Mouse (Mus musculus): ENCODE measurements around the gene Eya4. TPM values are rescaled to one million over a fixed set of nuclear protein-coding genes. Genes with fewer than 3 reads are reported as not detected.

Eya4 gene
- polyA plus RNA-seq, 2 experiments from 2014 or later: 0.16 TPM; not detected in 1

DNA sequence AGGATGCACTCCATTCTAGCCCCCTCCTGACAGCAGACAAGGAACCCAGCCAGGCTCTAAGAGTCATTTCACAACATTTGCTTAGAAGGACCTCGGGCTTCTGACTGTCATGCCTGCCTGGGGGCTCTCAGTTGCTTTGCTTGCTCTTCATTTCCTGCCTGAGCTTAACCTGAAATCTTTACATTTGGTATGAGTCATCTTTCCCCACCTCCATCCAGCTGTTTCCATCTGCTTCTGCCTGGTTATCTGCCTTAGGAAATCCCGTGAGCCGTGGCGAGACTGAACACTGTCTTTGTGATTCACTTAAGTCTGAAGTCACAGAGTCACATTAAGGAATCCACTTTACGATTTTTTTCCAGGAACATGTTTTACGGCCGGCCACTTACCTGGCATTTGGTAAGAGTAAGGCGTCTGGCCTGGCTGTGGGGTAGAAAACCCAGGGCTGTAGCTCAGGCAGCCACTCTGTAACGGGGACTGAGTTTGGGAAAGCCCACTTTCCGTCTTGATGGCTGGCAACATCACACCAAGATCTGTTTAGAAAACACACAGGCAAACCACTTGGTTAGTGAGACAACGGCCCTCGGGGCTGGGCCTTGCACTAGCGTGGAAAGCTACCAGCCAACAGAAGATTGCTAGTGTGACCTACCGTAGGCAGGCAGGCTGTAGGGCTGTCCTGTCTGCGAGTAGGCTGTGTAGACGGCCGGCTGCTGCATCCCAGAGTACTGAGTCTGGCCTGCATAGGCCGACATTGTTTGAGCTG lies 193.5 kb downstream of the Eya4 start:
- no peak for ATAC-seq

DNA sequence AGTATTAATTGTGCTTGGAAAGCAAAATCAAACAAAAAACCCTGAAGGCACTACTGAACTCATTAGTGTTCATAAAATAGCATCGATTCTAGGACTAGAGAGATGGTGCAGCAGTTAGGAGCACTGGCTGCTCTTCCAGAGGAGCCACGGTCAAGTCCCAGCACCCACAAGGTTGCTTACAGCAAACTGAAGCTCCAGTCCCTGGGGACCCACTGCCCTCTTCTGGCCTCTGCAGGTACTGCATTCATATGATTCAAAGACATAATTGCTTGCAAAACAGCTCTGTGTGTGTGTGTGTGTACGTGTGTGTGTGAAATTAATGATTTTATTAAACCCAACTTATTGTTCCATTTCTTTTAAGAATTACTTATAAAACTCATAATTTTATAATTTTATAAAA lies 200.2 kb downstream of the Eya4 start:
- ATAC-seq: no peak

DNA sequence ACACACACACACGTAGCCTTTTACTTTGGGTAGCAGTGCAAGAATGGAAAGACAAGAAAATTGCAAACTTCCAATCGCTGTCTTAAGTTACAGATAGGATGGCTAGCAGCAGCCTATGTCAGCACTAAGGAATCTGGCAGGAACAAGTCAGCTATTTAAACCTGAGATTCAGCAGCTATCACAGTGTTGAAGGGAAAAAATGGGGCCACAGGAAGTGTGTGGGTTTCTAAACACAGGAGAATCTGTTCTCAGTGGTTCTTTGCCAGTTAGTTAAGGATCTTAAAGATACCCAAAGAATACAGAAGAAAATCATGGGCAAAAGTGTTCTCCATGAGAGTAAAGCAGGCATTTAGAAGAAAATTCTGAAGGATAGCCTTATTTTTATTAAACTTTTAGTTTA lies 206.0 kb downstream of the Eya4 start:
- ATAC-seq: no peak

DNA sequence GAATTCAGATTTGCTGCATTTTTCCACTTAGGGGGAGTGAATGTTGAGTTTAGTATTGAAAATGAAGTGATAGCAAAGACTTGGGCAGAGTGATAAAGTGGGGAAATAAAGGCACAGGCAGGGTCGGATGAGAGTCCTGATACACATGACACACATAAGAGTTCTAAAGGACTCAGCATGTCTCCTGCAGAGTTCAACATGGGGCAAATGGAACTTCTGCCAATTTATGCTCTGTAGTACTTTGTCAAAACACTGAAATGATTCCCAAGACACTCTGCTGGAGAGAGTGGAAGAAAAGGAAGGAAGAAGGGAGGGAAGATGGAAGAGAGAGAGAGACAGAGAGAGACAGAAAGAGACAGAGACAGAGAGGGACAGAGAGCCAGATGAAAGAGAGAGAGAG lies 222.6 kb downstream of the Eya4 start:
- ATAC-seq: no peak

DNA sequence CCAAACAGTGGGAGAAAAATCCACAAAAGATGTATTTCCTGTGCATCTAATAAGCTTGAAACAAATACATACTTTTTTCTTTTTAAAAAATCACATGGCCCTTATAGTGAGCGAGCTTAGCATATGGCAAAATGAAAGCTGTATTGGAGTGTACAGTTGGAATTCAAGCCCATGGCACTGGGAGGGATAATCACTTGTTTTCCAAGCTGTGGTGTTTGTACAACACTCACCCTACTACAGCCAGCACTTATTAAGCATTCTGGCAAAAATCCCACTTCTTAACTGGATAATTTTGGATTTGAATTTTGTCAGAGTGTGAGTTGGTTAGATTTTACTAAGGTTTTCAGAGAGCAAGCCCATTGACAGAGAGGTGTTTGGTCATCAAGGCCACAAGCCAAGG lies 223.4 kb downstream of the Eya4 start:
- ATAC-seq: no peak

DNA sequence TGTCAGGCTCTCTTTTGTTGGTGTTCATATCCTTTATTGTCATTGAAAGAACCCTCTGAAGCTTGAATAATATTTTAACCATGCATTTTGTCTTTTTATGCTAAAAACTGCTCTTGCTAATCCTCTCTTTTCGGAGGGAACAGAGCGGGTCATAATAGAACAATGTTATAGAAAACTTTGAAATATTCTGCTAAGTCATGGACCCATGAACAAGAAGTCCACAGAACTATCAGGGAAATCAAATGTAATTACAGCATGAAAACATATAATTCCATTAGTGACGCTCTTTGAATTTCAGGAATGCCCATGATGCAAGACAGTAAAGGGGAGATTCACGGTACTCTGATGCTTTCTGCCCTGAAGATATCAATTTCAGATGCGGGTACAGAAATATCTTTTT lies 224.1 kb downstream of the Eya4 start:
- ATAC-seq: no peak

DNA sequence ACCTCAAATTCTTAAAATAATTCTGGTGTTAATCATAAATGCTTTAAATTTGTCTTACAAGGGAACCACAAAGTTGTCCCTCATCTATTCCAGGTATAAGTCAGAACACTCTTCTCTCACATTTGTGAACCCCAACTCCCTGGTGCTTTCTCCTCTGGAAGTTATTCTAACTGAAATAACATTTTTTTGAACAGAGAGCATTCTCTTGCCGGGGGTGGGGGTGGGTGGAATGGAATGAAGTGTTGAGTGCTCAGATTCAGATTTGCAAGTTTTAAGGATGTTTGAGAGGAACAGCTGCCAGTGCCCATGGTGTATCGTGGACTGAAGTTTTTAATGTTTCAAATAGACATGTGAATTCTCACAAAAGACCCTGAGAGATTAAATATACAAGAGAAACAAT lies 230.1 kb downstream of the Eya4 start:
- ATAC-seq: no peak

DNA sequence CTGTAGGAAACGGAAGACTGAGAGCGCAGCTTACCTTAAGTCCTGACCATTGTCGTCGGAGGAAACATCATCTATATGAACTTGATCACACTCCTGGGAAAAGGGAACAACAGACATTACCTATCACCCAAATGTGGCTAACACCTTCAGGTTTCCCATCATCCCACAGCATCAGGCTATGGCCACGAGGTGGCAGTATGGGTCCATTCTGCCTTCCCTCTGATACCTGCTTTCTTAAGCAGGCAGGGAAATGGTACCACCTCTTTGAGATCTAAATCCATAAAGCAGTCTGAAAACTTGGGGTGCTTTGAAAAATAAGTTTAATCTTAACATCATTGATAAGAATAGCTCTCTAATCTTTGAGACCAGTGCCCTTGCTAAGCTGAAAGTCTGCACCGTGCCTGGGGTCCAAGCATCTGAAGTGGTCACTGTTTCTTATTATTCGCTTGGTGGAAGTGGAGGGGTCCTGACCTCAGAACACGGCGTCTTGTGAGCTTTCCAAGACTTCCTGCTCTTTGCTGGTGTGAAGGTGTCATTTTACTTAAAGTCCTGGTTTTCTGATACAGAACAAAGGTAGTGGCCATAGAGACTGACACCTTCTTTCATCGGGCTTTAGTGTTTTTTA lies 233.7 kb downstream of the Eya4 start:
- no peak for ATAC-seq

DNA sequence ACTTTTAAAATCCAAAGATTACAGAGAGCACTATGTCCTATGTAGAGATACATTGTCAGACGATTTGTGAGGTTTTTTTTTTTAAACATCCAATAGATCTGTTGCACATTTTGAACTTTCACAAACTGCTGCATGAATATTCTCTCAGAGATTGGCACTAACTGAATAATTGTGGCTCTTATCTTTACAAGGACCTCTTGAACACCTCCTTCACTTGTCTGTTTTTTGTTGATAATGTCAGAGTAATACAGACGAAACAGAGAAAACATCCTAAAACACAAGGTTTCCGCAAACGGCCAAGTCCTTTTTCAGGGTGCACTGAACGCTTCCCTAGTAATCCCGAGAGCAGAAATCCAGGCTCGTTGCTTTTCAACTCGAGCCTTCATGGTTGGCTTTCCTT lies 234.5 kb downstream of the Eya4 start:
- no peak for ATAC-seq

DNA sequence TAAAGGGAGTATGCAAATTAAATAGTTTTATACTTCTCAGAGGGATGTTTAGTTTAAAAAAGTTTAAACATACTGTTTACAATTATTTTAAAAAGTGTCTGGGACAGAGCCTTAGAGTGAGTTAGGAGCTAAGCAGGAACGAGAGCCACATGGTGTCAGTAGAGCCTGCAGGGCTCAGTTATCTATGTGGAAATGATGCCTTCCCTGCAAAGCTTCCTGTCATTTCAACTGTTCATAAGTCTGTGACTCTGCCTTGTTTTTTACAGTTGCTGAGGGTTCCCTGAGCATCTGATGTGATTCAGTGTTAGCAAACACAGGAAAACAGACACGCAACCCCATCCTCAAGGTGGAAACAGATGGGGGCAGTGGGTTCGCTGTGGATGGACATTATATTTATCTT lies 235.3 kb downstream of the Eya4 start:
- no peak for ATAC-seq

DNA sequence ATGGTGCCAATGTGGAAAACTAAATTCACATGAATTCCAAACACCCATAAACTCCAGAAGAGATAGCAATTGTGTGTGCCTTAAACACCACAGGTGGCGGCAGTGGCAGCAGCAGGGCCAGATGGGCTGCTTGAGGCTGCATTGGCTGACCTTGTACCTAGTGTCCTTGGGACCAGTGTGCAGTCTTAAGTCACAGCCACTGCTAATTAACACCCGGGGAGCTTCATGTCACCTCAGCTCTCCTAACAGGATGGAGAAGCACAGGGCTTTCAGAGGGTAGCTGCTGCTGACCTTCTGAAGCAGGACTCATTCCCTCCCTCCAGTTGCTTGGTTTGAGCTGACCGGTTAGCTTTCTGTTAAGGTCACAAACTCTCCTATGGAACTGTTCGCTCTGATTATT lies 242.5 kb downstream of the Eya4 start:
- no peak for ATAC-seq

DNA sequence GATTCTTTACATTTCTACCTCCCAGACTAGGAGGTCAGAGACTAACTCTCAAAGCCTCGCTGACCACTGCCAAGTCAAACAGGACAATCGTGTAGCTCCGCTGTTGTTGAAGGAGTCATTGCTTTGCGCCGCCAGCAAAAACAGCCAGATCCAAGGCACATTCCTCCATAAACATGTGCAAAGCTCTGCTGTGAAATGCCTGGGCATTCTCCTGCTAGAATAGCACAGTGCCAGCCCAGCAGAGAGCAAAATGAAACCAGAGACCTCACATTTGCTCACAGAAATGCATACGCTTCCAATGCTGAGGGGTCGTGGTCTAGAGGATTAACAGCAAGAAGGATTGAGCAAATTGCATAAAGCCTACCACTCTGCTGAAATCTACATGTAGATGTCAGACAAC lies 258.1 kb downstream of the Eya4 start:
- no peak for ATAC-seq

DNA sequence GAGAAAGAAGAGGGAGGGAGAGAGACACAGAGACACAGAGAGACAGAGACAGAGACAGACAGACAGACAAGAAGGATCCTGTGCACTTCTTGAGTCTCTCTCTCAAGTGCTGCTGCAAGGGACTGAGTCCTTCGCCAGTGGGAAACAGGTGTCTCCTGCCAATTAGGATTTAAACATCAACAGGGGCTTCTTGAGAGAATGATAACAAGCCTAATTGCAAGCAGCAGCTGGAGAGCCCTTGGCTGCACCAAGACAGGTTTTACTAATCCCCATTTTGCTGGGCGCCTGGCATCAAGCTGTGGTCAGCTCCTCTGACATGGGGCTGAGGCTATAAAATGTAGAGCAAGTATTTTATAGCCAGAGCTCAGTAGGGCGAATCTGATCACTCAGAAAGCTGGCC lies 259.0 kb downstream of the Eya4 start:
- ATAC-seq: no peak

DNA sequence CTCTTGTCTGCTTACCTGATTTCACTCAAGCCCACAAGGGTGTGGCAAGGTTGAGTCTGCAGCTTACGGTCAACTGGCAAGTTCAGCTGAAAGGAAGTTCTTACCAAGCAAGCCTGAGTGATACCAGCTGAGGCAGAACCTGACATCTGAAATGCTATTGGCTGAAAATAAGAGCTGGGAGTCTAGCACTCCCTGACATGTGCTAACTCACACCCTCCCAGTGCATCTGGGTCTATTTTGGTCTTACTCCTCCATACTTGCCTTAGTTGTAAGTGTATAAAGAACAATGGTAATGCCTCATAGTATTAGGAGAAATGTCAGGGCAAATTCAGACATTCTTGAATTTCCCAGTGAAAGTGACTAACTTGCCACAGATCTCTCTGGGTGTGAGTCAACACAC lies 260.3 kb downstream of the Eya4 start:
- no peak for ATAC-seq

DNA sequence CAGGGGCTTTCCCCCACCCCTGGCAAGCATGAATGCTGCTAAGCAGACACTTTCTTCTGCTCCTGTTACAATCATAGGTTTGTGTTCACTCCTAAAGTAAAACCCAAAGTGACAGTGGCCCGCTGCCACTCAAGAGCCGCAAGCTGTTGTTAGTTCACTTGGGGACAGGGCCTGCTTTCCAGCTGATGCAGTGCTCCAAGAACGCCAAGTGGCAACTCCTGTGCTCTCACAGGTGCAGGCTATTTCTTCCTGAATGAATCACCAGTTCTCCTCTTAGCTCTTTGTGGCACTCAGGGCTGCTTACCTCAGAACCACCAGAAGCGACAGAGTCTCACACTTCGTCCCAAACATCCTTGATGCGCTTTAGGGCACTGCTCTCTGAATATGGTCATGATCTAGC lies 261.3 kb downstream of the Eya4 start:
- no peak for ATAC-seq

DNA sequence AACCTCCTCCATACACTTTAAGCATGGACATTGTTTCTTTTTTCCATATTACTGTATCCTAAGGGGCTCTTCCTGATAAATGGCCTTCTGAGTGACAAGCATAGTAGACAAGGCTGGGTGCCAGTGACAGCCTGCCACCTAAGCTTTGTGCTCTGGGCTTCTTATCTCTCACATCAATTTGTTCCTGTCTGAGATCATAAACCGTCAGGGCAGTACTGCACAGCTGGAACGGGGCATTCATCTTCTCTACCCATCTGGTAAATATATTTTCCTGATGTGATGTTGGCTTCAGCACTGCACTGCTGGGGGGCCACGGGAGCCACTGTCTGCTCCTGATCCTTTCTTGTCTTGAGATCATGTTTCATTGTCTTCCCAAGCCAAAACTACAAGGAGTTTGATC lies 261.8 kb downstream of the Eya4 start:
- no peak for ATAC-seq

DNA sequence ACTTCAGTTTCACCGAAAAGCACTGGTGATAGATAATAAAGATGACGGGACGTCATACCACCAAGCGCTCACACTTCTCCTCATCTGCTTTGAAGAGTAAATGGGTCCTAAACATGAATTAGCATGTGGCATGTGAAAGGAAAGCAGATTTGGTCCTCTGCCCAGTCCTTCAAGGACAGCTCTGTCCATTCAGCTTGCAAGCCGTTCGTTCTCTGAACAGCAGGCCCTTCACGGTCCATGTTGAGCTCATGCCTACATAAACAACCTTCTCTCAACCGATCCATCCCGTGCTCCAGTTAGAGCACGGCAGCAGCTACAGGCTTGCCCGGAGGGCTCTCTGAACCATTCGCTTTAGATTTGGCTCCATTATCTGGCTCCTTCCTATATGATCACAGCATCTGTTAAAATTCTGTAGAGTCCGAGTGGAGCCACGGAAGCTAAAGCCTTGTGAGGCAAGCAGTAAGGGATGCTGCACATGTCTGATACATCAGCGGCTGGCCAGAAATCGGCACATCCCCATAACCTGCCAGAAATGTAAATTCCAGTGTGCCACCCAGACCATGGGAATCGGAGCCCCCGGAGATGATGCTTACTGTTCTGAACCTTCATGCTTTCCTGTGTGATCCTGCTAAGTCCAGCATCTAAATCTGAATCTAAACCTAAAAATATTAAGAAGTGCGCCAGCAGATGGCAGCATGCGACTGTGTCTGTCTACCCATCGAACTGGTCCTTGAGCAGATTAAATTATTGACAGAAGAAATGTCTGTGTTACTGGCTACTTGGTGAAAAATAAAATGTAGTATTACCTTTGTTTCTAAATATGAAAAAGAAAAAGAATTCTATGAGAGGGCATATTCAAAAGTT lies 264.0 kb downstream of the Eya4 start:
- no peak for ATAC-seq

DNA sequence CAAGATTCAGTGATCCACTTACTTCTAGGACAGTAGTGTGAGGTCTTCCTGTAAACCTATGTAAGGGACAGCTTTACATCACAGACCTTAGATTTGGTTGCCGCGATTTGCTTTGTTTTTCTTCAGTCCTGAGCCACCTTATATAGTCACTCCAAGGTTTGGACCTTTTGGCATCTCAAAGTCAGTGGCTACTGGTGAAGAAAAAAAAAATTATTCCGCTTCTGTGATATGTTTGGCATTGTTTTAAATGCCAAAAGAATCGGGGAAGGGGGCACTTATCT lies 269.1 kb downstream of the Eya4 start:
- ATAC-seq: peak; percentile 17

DNA sequence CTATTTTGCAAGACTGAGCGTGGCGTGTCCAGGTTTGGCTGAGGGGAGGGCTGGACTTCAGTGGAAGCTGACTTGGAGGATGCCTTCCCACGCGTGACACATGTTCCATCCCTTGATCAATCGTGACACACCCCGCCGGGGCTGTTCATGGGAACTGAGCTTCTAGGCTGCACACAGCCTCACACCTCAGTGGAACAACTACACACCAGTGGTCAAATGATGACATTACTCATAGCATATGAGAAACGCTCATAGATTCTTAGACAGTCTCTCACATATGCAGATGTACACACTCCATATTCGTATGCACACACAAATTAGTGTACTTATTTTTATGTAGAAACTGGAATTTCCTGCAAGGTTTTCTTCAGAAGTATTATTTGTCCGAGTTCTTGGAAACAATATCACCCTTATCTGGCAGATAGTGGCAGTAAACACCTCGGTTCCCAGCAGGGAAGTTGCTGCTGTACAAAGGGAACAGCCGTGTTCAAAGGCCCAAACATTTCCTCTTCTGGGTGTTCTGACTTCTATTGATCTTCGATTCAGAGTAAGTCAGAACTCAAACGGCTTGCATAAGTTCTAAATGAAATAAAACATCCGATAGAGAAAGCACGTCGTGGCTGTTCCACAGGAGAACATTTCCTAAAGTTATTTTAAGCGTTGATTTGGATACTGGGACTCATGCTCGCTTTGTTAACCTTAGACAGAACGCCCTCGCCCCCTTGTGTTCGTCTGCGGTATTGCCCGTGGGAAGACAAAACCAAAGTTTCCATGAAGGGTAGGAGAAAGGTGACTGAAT lies 269.6 kb downstream of the Eya4 start:
- ATAC-seq: peak; percentile 61

DNA sequence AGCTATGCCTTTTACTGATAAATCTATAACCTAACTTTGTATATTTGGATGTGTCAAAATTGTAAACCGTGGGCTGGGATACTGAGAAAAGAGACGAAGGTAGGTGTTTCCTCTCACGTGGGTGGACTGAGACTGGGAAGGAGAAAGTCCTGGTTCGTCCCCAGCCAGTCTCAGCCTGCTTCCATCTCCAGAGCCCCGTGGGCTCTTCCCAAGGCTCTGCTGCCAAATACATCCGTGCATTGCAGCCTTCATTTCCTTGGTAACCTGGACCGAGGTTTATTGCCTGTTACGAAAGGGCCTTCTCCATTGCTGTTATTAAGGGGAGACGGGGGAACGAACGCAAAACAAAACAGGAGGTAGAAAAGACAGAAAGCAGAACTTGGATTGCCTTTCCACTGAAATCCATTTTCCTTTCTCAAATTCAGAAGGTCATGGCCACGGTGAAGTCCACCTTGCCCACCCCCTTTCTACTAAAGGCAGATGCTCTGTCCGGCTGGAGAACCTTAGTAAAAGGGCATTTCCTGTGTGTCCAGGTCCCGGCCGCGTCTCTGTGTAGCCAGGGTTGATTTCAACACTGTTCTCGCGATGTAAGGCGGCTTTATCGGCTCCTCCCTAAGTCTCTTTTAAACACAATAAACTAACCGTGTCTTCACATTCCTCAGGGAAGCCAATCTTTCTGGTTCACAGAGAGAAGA lies 273.7 kb downstream of the Eya4 start:
- ATAC-seq: no peak

DNA sequence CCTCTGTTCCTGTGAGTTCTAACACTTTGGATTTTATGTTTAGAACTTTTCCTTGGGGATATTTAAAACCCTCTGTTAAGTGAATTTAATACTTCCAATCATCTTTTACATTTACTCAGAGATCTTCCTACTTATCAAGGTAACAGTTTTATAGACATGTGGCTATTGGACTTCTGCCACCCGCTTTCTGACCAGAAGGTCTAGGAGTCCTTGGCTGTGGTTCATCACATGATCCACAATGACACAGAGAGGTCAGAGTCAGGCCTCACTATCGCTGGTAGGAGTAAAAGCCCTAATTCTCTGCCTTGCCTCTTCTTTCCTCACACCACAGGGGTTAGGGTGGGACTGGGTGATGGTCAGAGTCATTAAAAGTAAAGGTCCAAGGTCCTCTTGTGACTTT lies 277.2 kb downstream of the Eya4 start:
- no peak for ATAC-seq

DNA sequence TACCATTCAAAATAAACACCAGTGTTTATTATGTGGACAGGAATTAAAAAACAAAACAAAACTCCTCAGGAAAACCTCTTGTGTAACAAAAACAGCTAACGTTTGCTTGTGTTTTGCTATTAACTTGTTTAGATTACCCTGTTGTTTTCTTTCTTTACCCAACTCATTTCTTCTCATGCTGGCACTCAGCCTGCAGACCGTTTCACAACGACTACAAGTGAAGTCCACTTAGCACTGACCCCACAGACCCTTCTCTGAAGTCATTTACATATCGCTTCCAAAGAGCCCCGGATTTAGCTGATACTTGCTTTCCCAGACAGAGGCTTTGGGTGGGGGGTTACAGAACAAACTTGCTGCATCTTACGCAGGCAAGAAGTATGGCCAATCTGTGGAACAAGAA lies 286.9 kb downstream of the Eya4 start:
- no peak for ATAC-seq

DNA sequence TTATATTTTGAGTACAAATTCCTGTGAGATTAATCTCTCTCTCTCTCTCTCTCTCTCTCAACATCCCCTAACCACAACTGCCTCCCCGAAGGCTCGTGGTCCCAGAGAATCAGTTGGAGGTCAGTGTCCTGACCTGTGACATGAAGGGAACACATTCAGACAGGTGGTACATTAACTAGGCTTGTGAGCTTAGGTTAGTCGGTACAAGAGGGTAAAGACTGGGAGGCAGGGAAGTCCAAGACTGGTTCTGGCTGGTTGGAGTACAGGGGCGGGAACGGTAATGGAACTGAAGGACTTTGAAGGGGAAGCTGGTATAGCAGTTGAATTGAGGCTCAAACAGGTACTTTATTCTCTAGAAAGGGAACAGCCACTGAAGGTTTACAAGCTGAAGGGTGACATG lies 287.9 kb downstream of the Eya4 start:
- no peak for ATAC-seq
